Mouse (Mus musculus): ENCODE results near the gene A4galt. TPM values are rescaled to one million over a fixed set of nuclear protein-coding genes. Genes with fewer than 3 reads are reported as not detected.

A4galt gene
- total RNA-seq, 2 experiments from 2014 or later: not detected

Other genes starting within 250 kb of the A4galt start
- gene Nfam1, start 218.5 kb downstream of the A4galt start, total RNA-seq (2014; fragmentation: Nextera tagmentation): 60.7 and 62.4 TPM in 2 replicates
- gene Nfam1, start 218.5 kb downstream of the A4galt start, total RNA-seq (2017): 45.3 and 52.8 TPM in 2 replicates
- 48.6 and 66.5 TPM in 2 replicates for gene Serhl, start 162.3 kb downstream of the A4galt start, total RNA-seq (2014; fragmentation: Nextera tagmentation)
- 28.0 and 39.1 TPM in 2 replicates for gene Serhl, start 162.3 kb downstream of the A4galt start, total RNA-seq (2017)
- 26.9 and 35.9 TPM in 2 replicates for gene Rrp7a, start 129.0 kb downstream of the A4galt start, total RNA-seq (2014; fragmentation: Nextera tagmentation)
- gene Rrp7a, start 129.0 kb downstream of the A4galt start, total RNA-seq (2017): 50.0 and 88.6 TPM in 2 replicates
- 56.1 and 72.5 TPM in 2 replicates for gene Poldip3, start 102.4 kb downstream of the A4galt start, total RNA-seq (2014; fragmentation: Nextera tagmentation)
- gene Poldip3, start 102.4 kb downstream of the A4galt start, total RNA-seq (2017): 78.7 and 81.9 TPM in 2 replicates
- 48.7 and 61.3 TPM in 2 replicates for gene Cyb5r3, start 79.2 kb downstream of the A4galt start, total RNA-seq (2014; fragmentation: Nextera tagmentation)
- 22.4 and 27.8 TPM in 2 replicates for gene Cyb5r3, start 79.2 kb downstream of the A4galt start, total RNA-seq (2017)
- 14.9 and 27.9 TPM in 2 replicates for gene Arfgap3, start 98.5 kb upstream of the A4galt start, total RNA-seq (2014; fragmentation: Nextera tagmentation)
- 26.0 and 26.6 TPM in 2 replicates for gene Arfgap3, start 98.5 kb upstream of the A4galt start, total RNA-seq (2017)
- gene Pacsin2, start 212.8 kb upstream of the A4galt start, total RNA-seq (2014; fragmentation: Nextera tagmentation): 43.3 and 56.8 TPM in 2 replicates
- 65.2 and 91.1 TPM in 2 replicates for gene Pacsin2, start 212.8 kb upstream of the A4galt start, total RNA-seq (2017)